Mouse (Mus musculus): ENCODE data around the gene Gm10553. TPM values are rescaled to one million over a fixed set of nuclear protein-coding genes. Genes with fewer than 3 reads are reported as not detected.
"Not testable (repeated sequence)": the region's sequence is repeated elsewhere in the genome, so short reads cannot be mapped to it uniquely, and the experiment has no call there.

Gene Gm10553
- polyA plus RNA-seq, 1 experiment = not detected

- WGBS = 89% methylated on average over 20 of the region's 22 CpGs
- DNase-seq (ENCODE audit: low read depth, low spot score) = not testable (repeated sequence)
Observed at GRCm38 (mm10) chr1:85133671-85134070, 33.7 kb downstream of the Gm10553 start.

Other genes starting within 250 kb of the Gm10553 start
- gene Slc16a14, start 165.0 kb upstream of the Gm10553 start, polyA plus RNA-seq (2012; rRNA removed) = not detected in 2 replicates
- gene A530032D15Rik, start 9.7 kb downstream of the Gm10553 start, polyA plus RNA-seq (2012; rRNA removed) = 0.21 and 0.22 TPM in 2 replicates
- gene C130026I21Rik, start 170.4 kb downstream of the Gm10553 start, polyA plus RNA-seq (2012; rRNA removed) = 1.9 TPM in 2 replicates

Measured in large intestine, adult 2 months (tissue).